Mouse (Mus musculus) liver, adult 2 months (tissue): ENCODE data around the gene Gsg1l.

Experiments used
- CTCF ChIP-seq: fragments of 200-500 bp; IDR thresholded peaks from 2 replicates; pipeline ENCODE4 v1.5.1; 2011; ENCODE audit warnings: low read depth, low read length, control low read depth
- POLR2A ChIP-seq: fragments of 200-500 bp; IDR thresholded peaks from 2 replicates; pipeline ENCODE4 v1.6.1; 2011; ENCODE audit warnings: low read length, control low read depth; ENCODE audit not compliant: insufficient read depth; ENCODE audit errors: extremely low read depth

DNA sequence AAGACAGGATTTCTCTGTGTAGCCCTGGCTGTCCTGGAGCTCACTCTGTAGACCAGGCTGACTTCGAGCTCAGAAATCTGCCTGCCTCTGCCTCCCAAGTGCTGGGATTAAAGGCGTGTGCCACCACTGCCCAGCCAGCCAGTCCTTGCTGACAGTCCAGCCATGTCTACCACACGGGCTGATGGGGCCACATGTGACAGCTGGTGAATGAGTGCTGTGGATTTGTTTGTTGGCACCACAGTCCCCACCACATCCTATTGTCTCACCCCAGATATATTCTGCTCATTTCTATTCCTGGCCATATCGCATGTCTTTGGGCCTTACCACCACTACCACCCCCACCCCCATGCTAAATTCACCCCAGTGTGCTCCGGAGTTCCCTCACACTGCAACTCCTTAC lies 12.5 kb upstream of the Gsg1l start:
- TF ChIP-seq CTCF (no peak), POLR2A (no peak)
